ENCODE assay signal across 8 mouse cellular contexts in genomic region chr3:39814814-39815213, GRCm38 (mm10).
DNase-seq lines count a peak whose midpoint lies in the region; ATAC-seq and TF ChIP-seq lines count a peak whose summit lies in the region.

No protein-coding gene starts in this region.

- peak; percentile 30; the same call in 1 of the 2 replicates for TF ChIP-seq CTCF in bone marrow, adult 2 months (IDR thresholded peaks at IDR 0.05; ENCODE audit: control insufficient read depth, insufficient read depth, low read length)

- WGBS in bone marrow, adult 2 months, result 13% methylated on average over 6 of the region's 6 CpGs
- WGBS in forebrain, embryonic 13.5 days, result 26% methylated on average over 6 of the region's 6 CpGs
- 15% methylated on average over 6 of the region's 6 CpGs for WGBS in limb, embryonic 13.5 days

- H3K36me3 ChIP-seq in forebrain, embryonic 13.5 days (ENCODE audit: poor library complexity, severe bottlenecking), result no peaks in the 10 kb centered on the region
- H3K36me3 ChIP-seq in limb, embryonic 13.5 days, result no peaks in the 10 kb centered on the region

- DNase-seq in ovary, postnatal 36 days (ENCODE audit: low spot score), result peak; percentile 28
- DNase-seq in ovary, adult 18-20 months (ENCODE audit: low spot score), result no peak
- peak; percentile 18 for DNase-seq in hindlimb bud, embryonic 11.5 days (ENCODE audit: extremely low spot score, low read depth, low spot score)
- DNase-seq in retina, adult 2 months (ENCODE audit: low read depth, low spot score), result peak; percentile 8

- H3K4me1 ChIP-seq in bone marrow, adult 2 months (ENCODE audit: control insufficient read depth, insufficient read depth, low read length), result no peaks in the 10 kb centered on the region
- H3K4me1 ChIP-seq in forebrain, embryonic 13.5 days, result no peaks in the 10 kb centered on the region
- peaks cover 2% of the 10 kb centered on the region; the same call in 1 of the 2 replicates for H3K4me1 ChIP-seq in limb, embryonic 13.5 days

- no peak overlapping the region for H3K4me2 ChIP-seq in forebrain, embryonic 13.5 days
- H3K4me2 ChIP-seq in limb, embryonic 13.5 days (replicated peaks), result no peak overlapping the region

- H3K4me3 ChIP-seq in bone marrow, adult 2 months (replicated peaks; ENCODE audit: control insufficient read depth, low read depth, low read length), result no peak overlapping the region
- no peak overlapping the region for H3K4me3 ChIP-seq in forebrain, embryonic 13.5 days
- no peak overlapping the region for H3K4me3 ChIP-seq in limb, embryonic 13.5 days

- no peak overlapping the region for H3K27ac ChIP-seq in bone marrow, adult 2 months (ENCODE audit: control insufficient read depth, insufficient read depth, low read depth, low read length, poor library complexity)
- H3K27ac ChIP-seq in forebrain, embryonic 13.5 days, result no peak overlapping the region
- no peak overlapping the region for H3K27ac ChIP-seq in limb, embryonic 13.5 days

- H3K27me3 ChIP-seq in forebrain, embryonic 13.5 days, result no peaks in the 10 kb centered on the region
- no peaks in the 10 kb centered on the region for H3K27me3 ChIP-seq in limb, embryonic 13.5 days

- no peak for TF ChIP-seq POLR2A in bone marrow, adult 2 months (IDR thresholded peaks at IDR 0.05; ENCODE audit: borderline replicate concordance, control insufficient read depth, low read depth, low read length)

- no peaks in the 10 kb centered on the region for H3K9me3 ChIP-seq in forebrain, embryonic 13.5 days (replicated peaks)
- no peaks in the 10 kb centered on the region for H3K9me3 ChIP-seq in limb, embryonic 13.5 days

- peak; percentile 86 for ATAC-seq in forebrain, embryonic 13.5 days
- ATAC-seq in limb, embryonic 13.5 days (ENCODE audit: low FRiP score, low read depth), result peak; percentile 79
- ATAC-seq in megakaryocyte-erythroid progenitor cell, adult 5-6 weeks (replicated peaks; ENCODE audit: low FRiP score, low TSS enrichment, poor library complexity, severe bottlenecking), result no peak

- H3K9ac ChIP-seq in forebrain, embryonic 13.5 days, result no peak overlapping the region
- H3K9ac ChIP-seq in limb, embryonic 13.5 days, result no peak overlapping the region
